Mouse (Mus musculus) lung, postnatal 0 days (tissue): ENCODE results near the gene Gm17374.

Experiments
- CTCF ChIP-seq: IDR thresholded peaks from 2 replicates; pipeline ENCODE4 v1.5.1; 2016; ENCODE audit warnings: antibody characterized with exemption, mild to moderate bottlenecking
- EP300 ChIP-seq: IDR thresholded peaks from 2 replicates; pipeline ENCODE4 v1.6.1; 2016; ENCODE audit warnings: antibody characterized with exemption, mild to moderate bottlenecking, control low read depth

- no peak for TF ChIP-seq EP300
- no peak for TF ChIP-seq CTCF
Observed at GRCm38 (mm10) chr2:140170127-140170802, 18.4 kb downstream of the Gm17374 start, which contains the start of the genes Esf1 and Ndufaf5.
